Mouse (Mus musculus) layer of hippocampus, adult 9-11 months (tissue): ENCODE data around the gene Zc2hc1c.
"Not testable (repeated sequence)": the region's sequence is repeated elsewhere in the genome, so short reads cannot be mapped to it uniquely, and the experiment has no call there.

Experiments
- DNase-seq: peaks from one replicate; pipeline ENCODE4 v3.0.0; 2022

Zc2hc1c gene

GRCm38 (mm10) chr12:85288486-85289156 lies at the start of gene Zc2hc1c:
Zc2hc1c (plus strand) TSS chr12:85288591.
- peak; percentile 71 for DNase-seq

- no peak for DNase-seq
These were observed 36.3 kb upstream of the Zc2hc1c start for GRCm38 (mm10) chr12:85252083-85252482.

- no peak for DNase-seq
These were observed 32.2 kb upstream of the Zc2hc1c start for GRCm38 (mm10) chr12:85256074-85256751.

GRCm38 (mm10) chr12:85257008-85257639 lies 31.3 kb upstream of the Zc2hc1c start:
- no peak for DNase-seq

- DNase-seq: peak; percentile 30
These were observed 25.9 kb upstream of the Zc2hc1c start for GRCm38 (mm10) chr12:85262489-85262888.

- DNase-seq: no peak
These were observed 25.2 kb upstream of the Zc2hc1c start for GRCm38 (mm10) chr12:85263190-85263589.

GRCm38 (mm10) chr12:85264531-85264930 lies 23.9 kb upstream of the Zc2hc1c start:
- no peak for DNase-seq

GRCm38 (mm10) chr12:85264940-85265339 lies 23.5 kb upstream of the Zc2hc1c start:
- DNase-seq: no peak

- no peak for DNase-seq
These were observed 22.1 kb upstream of the Zc2hc1c start for GRCm38 (mm10) chr12:85266248-85266647.

GRCm38 (mm10) chr12:85269821-85270220 lies 18.6 kb upstream of the Zc2hc1c start:
- DNase-seq: no peak

GRCm38 (mm10) chr12:85270319-85270718 lies 18.1 kb upstream of the Zc2hc1c start, which contains the start of gene Mlh3:
Mlh3 (minus strand) TSS chr12:85270599.
- peak; percentile 83 for DNase-seq

GRCm38 (mm10) chr12:85271132-85271842 lies 17.1 kb upstream of the Zc2hc1c start:
- no peak for DNase-seq

GRCm38 (mm10) chr12:85271843-85272206 lies 16.6 kb upstream of the Zc2hc1c start:
- DNase-seq: no peak

GRCm38 (mm10) chr12:85273508-85273907 lies 14.9 kb upstream of the Zc2hc1c start:
- no peak for DNase-seq

GRCm38 (mm10) chr12:85276273-85276672 lies 12.1 kb upstream of the Zc2hc1c start:
- no peak for DNase-seq

- DNase-seq: no peak
These were observed 9.5 kb upstream of the Zc2hc1c start for GRCm38 (mm10) chr12:85278919-85279318.

GRCm38 (mm10) chr12:85279396-85280080 lies 8.9 kb upstream of the Zc2hc1c start:
- DNase-seq: no peak

GRCm38 (mm10) chr12:85280105-85280844 lies 8.1 kb upstream of the Zc2hc1c start:
- DNase-seq: peak; percentile 96

- DNase-seq: no peak
These were observed 7.3 kb upstream of the Zc2hc1c start for GRCm38 (mm10) chr12:85280845-85281651.

GRCm38 (mm10) chr12:85281756-85282155 lies 6.6 kb upstream of the Zc2hc1c start:
- DNase-seq: not testable (repeated sequence)

GRCm38 (mm10) chr12:85284331-85284730 lies 4.1 kb upstream of the Zc2hc1c start:
- no peak for DNase-seq
